Mouse (Mus musculus): ENCODE measurements around the gene Efna5. TPM values are rescaled to one million over a fixed set of nuclear protein-coding genes. Genes with fewer than 3 reads are reported as not detected.

Efna5 gene
- polyA plus RNA-seq, 1 experiment from 2014 or later = 46.0 TPM

DNA sequence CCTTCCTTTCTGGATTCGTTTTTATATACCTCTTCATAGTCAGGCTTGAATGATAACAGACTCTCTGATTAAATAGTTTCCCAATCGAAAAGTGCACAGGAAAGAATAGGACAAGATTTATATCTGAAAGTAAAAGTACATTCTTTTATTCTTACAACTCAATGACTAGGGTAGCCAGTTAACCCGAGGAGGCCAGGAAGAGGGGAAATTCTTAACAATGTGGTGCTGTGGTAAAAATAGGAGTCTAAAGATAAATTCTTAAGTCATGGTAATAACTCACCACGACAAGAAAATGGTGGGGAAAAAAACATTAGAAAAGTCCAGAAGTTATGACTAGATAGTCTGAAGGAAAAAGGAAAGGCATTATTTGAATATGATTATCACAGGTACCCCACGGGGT, 139.4 kb downstream of the Efna5 start:
- Histone ChIP-seq H3K4me3 (replicated peaks) (no peak overlapping the region), H3K27me3 (replicated peaks) (no peaks in the 10 kb centered on the region), H3K4me1 (peaks cover 3% of the 10 kb centered on the region; the same call in 1 of the 2 replicates), H3K27ac (replicated peaks) (no peak overlapping the region), H3K9ac (replicated peaks) (no peak overlapping the region), H3K9me3 (replicated peaks) (no peaks in the 10 kb centered on the region), H3K36me3 (no peaks in the 10 kb centered on the region), H3K4me2 (no peak overlapping the region)
- 62% methylated on average over 5 of the region's 5 CpGs for WGBS
- no peak for ATAC-seq (ENCODE audit: low FRiP score)

GRCm38 (mm10) chr17:62741020-62741419, 140.1 kb downstream of the Efna5 start:
- H3K4me2 ChIP-seq = no peak overlapping the region
- H3K27me3 ChIP-seq (replicated peaks) = no peaks in the 10 kb centered on the region
- H3K4me3 ChIP-seq (replicated peaks) = no peak overlapping the region
- H3K36me3 ChIP-seq = no peaks in the 10 kb centered on the region
- H3K27ac ChIP-seq (replicated peaks) = no peak overlapping the region
- peaks cover 6% of the 10 kb centered on the region for H3K4me1 ChIP-seq
- no peaks in the 10 kb centered on the region for H3K9me3 ChIP-seq (replicated peaks)
- no peak overlapping the region for H3K9ac ChIP-seq (replicated peaks)
- no peak for ATAC-seq (ENCODE audit: low FRiP score)
- WGBS = 62% methylated on average over 6 of the region's 6 CpGs

DNA sequence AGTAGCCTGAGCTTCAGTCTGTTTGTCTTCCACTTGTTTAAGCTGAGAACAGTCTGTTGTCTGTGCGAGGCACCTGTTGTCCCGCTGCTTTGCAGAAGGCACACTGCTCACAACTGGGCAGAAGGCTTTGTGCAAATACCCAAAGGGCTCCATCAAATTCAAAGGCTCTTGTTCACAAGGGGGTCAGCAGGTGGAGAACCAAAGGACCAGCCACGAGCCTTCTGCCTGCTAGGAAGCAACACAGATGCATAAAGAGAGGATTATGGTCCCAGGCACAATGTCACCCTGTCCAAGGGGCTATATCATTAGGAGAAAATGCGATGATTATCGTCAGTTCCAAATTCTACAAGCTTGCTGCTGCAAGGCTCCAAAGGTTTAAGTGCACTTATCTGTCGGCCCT, 141.1 kb downstream of the Efna5 start:
- H3K27ac ChIP-seq (replicated peaks) = no peak overlapping the region

GRCm38 (mm10) chr17:62737404-62737803, 143.7 kb downstream of the Efna5 start:
- H3K9ac ChIP-seq (replicated peaks) = no peak overlapping the region
- no peaks in the 10 kb centered on the region for H3K27me3 ChIP-seq (replicated peaks)
- H3K27ac ChIP-seq (replicated peaks) = no peak overlapping the region
- H3K9me3 ChIP-seq (replicated peaks) = no peaks in the 10 kb centered on the region
- H3K4me2 ChIP-seq = no peak overlapping the region
- peak; percentile 54; the same call in 1 of the 2 replicates for ATAC-seq (ENCODE audit: low FRiP score)
- 92% methylated on average over 6 of the region's 6 CpGs for WGBS
- H3K36me3 ChIP-seq = no peaks in the 10 kb centered on the region
- H3K4me3 ChIP-seq (replicated peaks) = no peak overlapping the region
- H3K4me1 ChIP-seq = peaks cover 27% of the 10 kb centered on the region

More for the DNA sequence above, 141.1 kb downstream of the Efna5 start:
- H3K9ac ChIP-seq (replicated peaks) = no peak overlapping the region
- no peak overlapping the region for H3K4me2 ChIP-seq
- no peak overlapping the region for H3K4me3 ChIP-seq (replicated peaks)
- WGBS = 60% methylated on average over 6 of the region's 6 CpGs
- no peaks in the 10 kb centered on the region for H3K9me3 ChIP-seq (replicated peaks)
- no peaks in the 10 kb centered on the region for H3K36me3 ChIP-seq
- no peaks in the 10 kb centered on the region for H3K27me3 ChIP-seq (replicated peaks)
- ATAC-seq (ENCODE audit: low FRiP score) = no peak
- peaks cover 16% of the 10 kb centered on the region for H3K4me1 ChIP-seq

DNA sequence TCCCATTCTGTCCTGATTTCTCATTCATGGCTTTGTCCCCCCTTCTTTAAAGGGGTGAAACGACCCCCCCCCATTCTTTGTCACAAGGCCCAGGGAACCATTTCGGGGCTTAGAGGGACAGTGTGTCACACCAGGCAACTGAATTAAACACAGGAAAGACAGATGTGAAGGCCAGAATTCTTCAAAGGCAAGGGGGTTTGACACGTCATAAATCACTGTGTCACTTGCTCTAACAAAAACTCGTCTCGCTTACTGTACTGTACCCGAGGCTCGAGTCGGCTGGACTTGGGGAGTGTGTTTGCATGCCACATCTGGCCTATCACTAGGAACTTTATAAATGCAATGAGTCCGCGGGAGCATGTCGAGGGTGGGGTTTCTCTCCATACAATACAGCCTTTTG, 145.2 kb downstream of the Efna5 start:
- Histone ChIP-seq H3K9me3 (replicated peaks) (no peaks in the 10 kb centered on the region), H3K4me2 (no peak overlapping the region), H3K4me3 (replicated peaks) (no peak overlapping the region), H3K27ac (replicated peaks) (no peak overlapping the region), H3K27me3 (replicated peaks) (no peaks in the 10 kb centered on the region), H3K4me1 (peaks cover 28% of the 10 kb centered on the region), H3K9ac (replicated peaks) (no peak overlapping the region), H3K36me3 (no peaks in the 10 kb centered on the region)
- ATAC-seq (ENCODE audit: low FRiP score) = peak; percentile 21; the same call in 1 of the 2 replicates
- WGBS = 16% methylated on average over 11 of the region's 11 CpGs

GRCm38 (mm10) chr17:62734901-62735300, 146.2 kb downstream of the Efna5 start:
- no peak overlapping the region for H3K4me2 ChIP-seq

DNA sequence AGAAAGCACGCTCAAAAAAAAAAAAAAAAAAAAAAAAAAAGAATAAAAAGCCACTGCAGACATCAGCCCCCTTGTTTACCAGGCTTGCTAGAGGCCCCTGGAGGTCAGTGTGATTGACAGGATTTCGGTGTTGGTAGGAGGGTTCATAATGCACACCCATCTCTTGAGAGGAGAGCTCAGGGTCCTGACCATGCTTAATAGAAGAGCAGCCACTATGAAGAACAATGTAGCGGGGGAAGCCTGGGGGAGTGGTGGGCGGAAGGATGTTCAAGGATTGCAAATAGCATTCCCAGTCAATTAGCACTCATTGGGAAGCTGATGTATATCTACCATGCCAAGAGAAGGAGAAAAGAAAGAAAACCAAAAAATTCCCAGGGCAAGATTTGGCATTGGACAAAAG, 147.1 kb downstream of the Efna5 start:
- H3K4me3 ChIP-seq (replicated peaks) = no peak overlapping the region
- H3K36me3 ChIP-seq = no peaks in the 10 kb centered on the region
- WGBS = 53% methylated on average over 4 of the region's 4 CpGs
- no peaks in the 10 kb centered on the region for H3K27me3 ChIP-seq (replicated peaks)
- H3K9ac ChIP-seq (replicated peaks) = no peak overlapping the region
- peaks cover 34% of the 10 kb centered on the region for H3K4me1 ChIP-seq
- ATAC-seq (ENCODE audit: low FRiP score) = no peak
- H3K9me3 ChIP-seq (replicated peaks) = no peaks in the 10 kb centered on the region
- H3K27ac ChIP-seq (replicated peaks) = no peak overlapping the region
- no peak overlapping the region for H3K4me2 ChIP-seq

More at GRCm38 (mm10) chr17:62734901-62735300, 146.2 kb downstream of the Efna5 start:
- Histone ChIP-seq H3K4me1 (peaks cover 31% of the 10 kb centered on the region), H3K9me3 (replicated peaks) (no peaks in the 10 kb centered on the region), H3K4me3 (replicated peaks) (no peak overlapping the region), H3K9ac (replicated peaks) (no peak overlapping the region), H3K27ac (replicated peaks) (peak overlapping the region; percentile 18; the same call in 1 of the 2 replicates), H3K36me3 (no peaks in the 10 kb centered on the region), H3K27me3 (replicated peaks) (no peaks in the 10 kb centered on the region)
- ATAC-seq (ENCODE audit: low FRiP score) = no peak
- 8% methylated on average over 10 of the region's 10 CpGs for WGBS

DNA sequence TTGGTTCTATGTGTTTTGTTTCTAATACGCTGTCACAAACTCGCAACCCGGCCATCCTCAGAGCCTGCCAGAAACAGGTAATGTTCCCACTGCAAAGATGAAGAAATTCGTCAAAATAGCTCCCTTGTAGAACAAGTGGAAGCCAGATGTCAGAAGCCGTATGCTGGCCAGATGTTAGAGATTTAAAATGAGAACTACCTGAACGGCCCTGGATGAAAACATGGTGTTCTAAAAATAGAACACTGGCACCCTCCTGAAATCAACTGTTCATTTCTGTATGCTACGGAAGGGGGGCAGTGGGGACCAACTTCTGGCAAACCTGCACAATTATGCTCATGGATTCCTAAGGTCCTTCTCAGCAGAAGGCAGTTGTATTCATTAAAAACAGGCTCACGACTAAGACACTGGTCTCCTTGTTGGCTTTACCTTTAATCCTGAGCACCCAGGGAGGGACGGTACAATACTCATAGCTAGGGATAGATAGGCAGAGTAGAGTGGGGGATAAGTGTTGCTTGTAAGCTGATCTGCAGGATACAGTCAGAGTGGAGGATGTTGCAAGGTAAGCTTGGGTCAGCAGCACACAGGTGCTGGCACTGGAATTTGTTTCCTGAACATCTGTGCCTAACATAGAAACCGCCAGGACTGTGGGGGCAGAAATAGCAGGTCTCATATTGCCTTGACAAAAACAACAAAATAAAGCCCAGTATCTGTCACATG, 151.2 kb downstream of the Efna5 start:
- ATAC-seq (ENCODE audit: low FRiP score) = no peak
- no peaks in the 10 kb centered on the region for H3K27me3 ChIP-seq (replicated peaks)
- H3K4me1 ChIP-seq = peaks cover 24% of the 10 kb centered on the region
- H3K36me3 ChIP-seq = no peaks in the 10 kb centered on the region
- H3K27ac ChIP-seq (replicated peaks) = no peak overlapping the region
- H3K4me3 ChIP-seq (replicated peaks) = no peak overlapping the region
- WGBS = 71% methylated on average over 10 of the region's 10 CpGs
- H3K4me2 ChIP-seq = no peak overlapping the region
- H3K9me3 ChIP-seq (replicated peaks) = no peaks in the 10 kb centered on the region
- no peak overlapping the region for H3K9ac ChIP-seq (replicated peaks)

DNA sequence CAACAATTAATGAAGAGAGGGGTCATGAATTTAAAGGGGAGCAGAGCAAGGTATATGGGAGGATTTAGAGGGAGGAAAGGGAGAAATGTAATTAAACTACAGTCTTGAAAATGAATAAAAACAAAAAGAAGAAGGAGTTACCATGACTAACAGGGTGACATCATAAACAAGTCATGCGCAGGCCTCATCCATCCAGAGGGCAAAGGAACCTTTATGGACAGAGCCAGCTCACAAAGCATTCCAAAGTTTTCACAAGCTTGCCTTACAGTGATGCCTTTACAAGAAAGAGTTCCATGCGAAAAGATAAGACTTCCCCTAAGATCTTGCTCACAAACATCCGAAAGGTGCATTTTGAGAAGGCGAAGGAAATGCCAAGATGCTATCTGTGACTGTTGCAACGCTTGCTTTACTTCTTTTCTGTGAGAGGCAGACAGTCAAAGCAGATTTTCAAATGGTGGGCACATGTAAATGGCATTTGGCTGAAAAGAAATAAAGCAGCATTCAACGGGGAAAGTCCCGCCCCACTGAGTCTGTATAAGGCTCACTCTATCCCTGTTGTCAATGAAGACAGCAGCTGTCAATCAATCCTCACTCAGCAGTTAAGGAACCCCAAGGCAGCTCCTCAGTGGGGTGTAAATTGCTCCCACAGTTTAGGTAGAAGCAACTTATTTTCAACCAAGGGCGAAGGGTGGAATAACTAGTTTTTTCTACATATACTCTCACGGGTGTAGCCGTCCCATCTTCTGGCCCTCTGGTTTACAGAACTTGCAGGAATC, 152.8 kb downstream of the Efna5 start:
- WGBS = 43% methylated on average over 10 of the region's 10 CpGs

DNA sequence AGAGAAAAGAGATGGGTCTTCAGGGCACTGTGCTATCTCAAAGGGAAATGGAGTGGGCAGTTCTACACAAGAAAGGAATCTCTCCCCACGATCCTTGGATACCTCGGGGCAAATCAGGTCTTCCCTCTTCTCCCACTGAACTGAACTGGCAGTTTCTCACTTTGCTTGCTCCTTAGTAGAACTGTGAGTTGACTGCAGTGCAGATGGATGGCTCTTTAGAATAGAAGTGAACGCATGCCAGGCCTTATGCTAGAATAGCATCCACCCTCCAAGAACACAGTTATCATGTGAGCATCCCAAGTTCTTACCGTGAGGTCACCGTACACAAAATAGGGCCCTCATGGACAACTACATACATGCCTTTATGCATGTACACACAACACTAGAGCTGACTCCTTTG, 155.0 kb downstream of the Efna5 start:
- H3K36me3 ChIP-seq = no peaks in the 10 kb centered on the region
- peaks cover 24% of the 10 kb centered on the region for H3K4me1 ChIP-seq
- WGBS = 86% methylated on average over 5 of the region's 5 CpGs
- no peak overlapping the region for H3K27ac ChIP-seq (replicated peaks)
- H3K9me3 ChIP-seq (replicated peaks) = no peaks in the 10 kb centered on the region
- H3K4me2 ChIP-seq = no peak overlapping the region
- ATAC-seq (ENCODE audit: low FRiP score) = no peak
- no peak overlapping the region for H3K9ac ChIP-seq (replicated peaks)
- H3K4me3 ChIP-seq (replicated peaks) = no peak overlapping the region
- no peaks in the 10 kb centered on the region for H3K27me3 ChIP-seq (replicated peaks)

More for the DNA sequence above, 152.8 kb downstream of the Efna5 start:
- Histone ChIP-seq H3K4me1 (peaks cover 15% of the 10 kb centered on the region), H3K9ac (replicated peaks) (no peak overlapping the region), H3K9me3 (replicated peaks) (no peaks in the 10 kb centered on the region), H3K4me2 (no peak overlapping the region), H3K27ac (replicated peaks) (no peak overlapping the region), H3K4me3 (replicated peaks) (no peak overlapping the region), H3K36me3 (no peaks in the 10 kb centered on the region), H3K27me3 (replicated peaks) (no peaks in the 10 kb centered on the region)
- no peak for ATAC-seq (ENCODE audit: low FRiP score)

DNA sequence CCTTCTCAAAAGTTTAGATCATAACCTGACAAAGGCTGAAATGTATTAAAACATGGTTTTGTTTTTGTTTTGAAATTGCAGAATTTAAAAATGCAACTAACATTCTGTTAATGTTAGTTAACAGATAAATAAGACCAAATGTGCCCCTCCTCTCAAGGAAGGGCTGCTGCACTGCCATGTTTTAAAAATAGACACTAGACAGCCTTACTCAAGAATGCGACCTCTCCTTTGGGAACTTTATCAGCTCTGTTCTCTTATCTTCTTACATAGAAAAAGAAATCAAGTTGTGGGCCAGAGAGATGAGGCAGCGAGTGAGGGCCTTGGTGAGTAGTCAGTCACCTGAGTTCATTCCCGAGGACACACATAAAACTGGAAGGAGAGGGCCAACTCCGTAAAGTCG, 158.2 kb downstream of the Efna5 start:
- no peaks in the 10 kb centered on the region for H3K9me3 ChIP-seq (replicated peaks)
- no peak overlapping the region for H3K9ac ChIP-seq (replicated peaks)
- 86% methylated on average over 5 of the region's 5 CpGs for WGBS
- no peak overlapping the region for H3K4me2 ChIP-seq
- H3K4me1 ChIP-seq = peaks cover 30% of the 10 kb centered on the region
- no peaks in the 10 kb centered on the region for H3K36me3 ChIP-seq
- H3K27ac ChIP-seq (replicated peaks) = no peak overlapping the region
- no peak for ATAC-seq (ENCODE audit: low FRiP score)
- no peak overlapping the region for H3K4me3 ChIP-seq (replicated peaks)
- no peaks in the 10 kb centered on the region for H3K27me3 ChIP-seq (replicated peaks)

GRCm38 (mm10) chr17:62721595-62721994, 159.5 kb downstream of the Efna5 start:
- no peaks in the 10 kb centered on the region for H3K27me3 ChIP-seq (replicated peaks)
- H3K9me3 ChIP-seq (replicated peaks) = no peaks in the 10 kb centered on the region
- H3K4me3 ChIP-seq (replicated peaks) = no peak overlapping the region
- ATAC-seq (ENCODE audit: low FRiP score) = no peak
- 86% methylated on average over 3 of the region's 3 CpGs for WGBS
- no peak overlapping the region for H3K9ac ChIP-seq (replicated peaks)
- H3K36me3 ChIP-seq = no peaks in the 10 kb centered on the region
- H3K4me2 ChIP-seq = no peak overlapping the region
- peaks cover 43% of the 10 kb centered on the region for H3K4me1 ChIP-seq
- no peak overlapping the region for H3K27ac ChIP-seq (replicated peaks)

Measured in neural tube, embryonic 15.5 days (tissue).